Mouse (Mus musculus): ENCODE measurements around the gene Psmb8.

Psmb8 gene

GRCm38 (mm10) chr17:34215176-34215575 lies 17.7 kb downstream of the Psmb8 start:
- DNase-seq, result peak; percentile 80

- peak; percentile 85 for DNase-seq
Measured at GRCm38 (mm10) chr17:34217216-34217928, 19.9 kb downstream of the Psmb8 start.

- peak; percentile 71 for DNase-seq
Measured at GRCm38 (mm10) chr17:34217986-34218385, 20.5 kb downstream of the Psmb8 start.

- DNase-seq, result peak; percentile 99
Measured at GRCm38 (mm10) chr17:34218675-34219074, 21.2 kb downstream of the Psmb8 start.

DNA sequence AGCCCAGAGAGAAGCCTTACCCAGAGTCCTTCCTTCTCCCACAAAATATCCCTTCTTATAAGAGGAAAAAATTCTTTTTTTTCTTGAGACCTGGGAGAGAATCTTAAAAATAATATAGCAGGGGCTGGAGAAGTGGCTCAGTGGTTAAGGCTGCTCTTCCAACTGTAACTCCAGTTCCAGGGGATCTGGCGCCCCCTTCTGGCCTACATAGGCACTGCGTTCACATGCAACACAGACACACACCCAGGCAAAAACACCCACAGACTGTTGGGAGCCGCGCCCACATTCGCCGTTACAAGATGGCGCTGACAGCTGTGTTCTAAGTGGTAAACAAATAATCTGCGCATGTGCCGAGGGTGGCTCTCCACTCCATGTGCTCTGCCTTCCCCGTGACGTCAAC lies 21.6 kb downstream of the Psmb8 start:
- peak; percentile 92 for DNase-seq

GRCm38 (mm10) chr17:34219801-34220200 lies 22.3 kb downstream of the Psmb8 start:
- DNase-seq, result peak; percentile 85

GRCm38 (mm10) chr17:34220401-34220800 lies 22.9 kb downstream of the Psmb8 start:
- peak; percentile 93 for DNase-seq

GRCm38 (mm10) chr17:34224816-34225215 lies 27.3 kb downstream of the Psmb8 start:
- DNase-seq, result peak; percentile 54

DNA sequence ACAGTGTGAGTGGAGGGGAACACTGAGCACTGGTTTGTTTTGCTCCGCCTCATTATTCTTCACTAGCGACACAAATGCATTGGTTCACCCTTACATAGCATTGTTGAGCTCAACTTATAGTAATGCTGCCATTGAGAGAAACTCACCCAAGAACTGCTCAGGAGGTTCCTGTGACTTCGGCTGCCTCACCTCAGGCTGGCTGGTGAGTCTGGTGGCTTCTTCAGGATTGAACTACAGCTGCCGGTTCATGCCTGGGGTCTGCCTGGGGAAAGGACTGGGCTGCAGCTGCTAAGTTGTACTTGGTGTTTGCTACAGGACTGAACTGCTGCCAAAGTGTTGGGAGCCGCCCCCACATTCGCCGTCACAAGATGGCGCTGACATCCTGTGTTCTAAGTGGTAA lies 27.9 kb downstream of the Psmb8 start:
- DNase-seq, result peak; percentile 60

- DNase-seq, result peak; percentile 90
Measured at GRCm38 (mm10) chr17:34225911-34226310, 28.4 kb downstream of the Psmb8 start.

GRCm38 (mm10) chr17:34230971-34231370 lies 33.5 kb downstream of the Psmb8 start:
- peak; percentile 96 for DNase-seq

GRCm38 (mm10) chr17:34232021-34232420 lies 34.5 kb downstream of the Psmb8 start:
- DNase-seq, result peak; percentile 93

GRCm38 (mm10) chr17:34234926-34235325 lies 37.4 kb downstream of the Psmb8 start:
- DNase-seq, result peak; percentile 98

DNA sequence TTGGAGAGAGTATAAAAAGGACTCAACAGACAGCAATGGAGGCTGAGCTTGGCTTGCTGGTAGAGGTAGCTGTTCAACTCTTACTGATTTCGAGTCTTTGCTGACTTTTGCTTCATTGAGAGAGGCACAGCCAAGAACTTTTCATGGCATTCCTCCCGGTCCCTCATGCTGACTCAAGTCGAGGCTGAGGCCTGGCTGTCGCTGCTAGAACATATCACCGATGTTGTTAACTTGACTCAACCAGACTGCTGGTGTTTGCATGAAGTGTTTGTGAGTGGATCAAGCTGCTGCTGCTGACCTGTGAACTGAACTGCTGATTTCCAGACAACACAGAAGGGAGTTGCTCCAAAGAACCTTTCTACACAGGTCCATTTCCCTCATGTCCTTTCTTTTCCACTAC lies 39.2 kb downstream of the Psmb8 start:
- DNase-seq, result peak; percentile 88

DNA sequence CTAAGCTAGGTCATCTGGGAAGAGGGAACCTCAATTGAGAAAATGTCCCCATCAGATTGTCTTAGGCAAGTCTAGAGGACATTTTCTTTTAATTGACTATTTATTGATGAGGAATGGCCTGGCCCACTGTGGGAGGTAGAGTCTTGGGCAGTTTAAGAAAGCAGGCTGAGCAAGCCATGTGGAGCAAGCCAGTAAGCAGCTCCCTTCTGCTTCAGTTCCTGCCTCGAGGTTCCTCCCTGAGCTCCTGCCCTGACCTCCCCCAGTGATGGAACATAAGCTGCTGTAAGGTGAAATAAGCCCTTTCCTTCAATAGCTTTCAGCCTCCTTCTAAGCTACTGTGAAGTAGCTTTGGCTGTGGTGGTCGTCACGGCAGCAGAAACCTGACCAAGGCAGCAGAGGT lies 40.2 kb downstream of the Psmb8 start:
- peak; percentile 61 for DNase-seq

DNA sequence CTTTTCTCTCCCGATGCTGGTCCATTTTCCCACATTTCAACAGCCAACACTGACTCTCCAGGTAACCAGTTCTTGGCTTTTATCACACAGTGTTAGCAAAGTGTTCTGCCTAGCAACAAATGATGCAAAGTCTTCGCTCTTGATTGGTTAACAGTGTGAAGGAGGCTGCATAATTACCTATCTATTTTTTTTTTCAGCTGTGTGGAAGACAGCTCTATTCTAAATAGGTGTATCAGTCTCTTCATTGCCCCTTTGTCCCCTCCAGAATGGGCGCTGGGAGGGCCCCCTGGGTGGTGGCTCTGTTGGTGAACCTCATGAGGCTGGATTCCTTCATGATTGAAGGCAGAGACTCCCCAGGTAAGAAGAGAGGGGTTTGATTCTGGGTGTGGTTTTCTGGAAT lies 41.2 kb downstream of the Psmb8 start, which contains the start of gene H2-Ob:
Gene H2-Ob (plus strand): TSS at position 198 of the 400 bp plus-strand sequence.
- DNase-seq, result peak; percentile 94

- peak; percentile 90 for DNase-seq
Measured at GRCm38 (mm10) chr17:34239601-34240041, 42.1 kb downstream of the Psmb8 start.

DNA sequence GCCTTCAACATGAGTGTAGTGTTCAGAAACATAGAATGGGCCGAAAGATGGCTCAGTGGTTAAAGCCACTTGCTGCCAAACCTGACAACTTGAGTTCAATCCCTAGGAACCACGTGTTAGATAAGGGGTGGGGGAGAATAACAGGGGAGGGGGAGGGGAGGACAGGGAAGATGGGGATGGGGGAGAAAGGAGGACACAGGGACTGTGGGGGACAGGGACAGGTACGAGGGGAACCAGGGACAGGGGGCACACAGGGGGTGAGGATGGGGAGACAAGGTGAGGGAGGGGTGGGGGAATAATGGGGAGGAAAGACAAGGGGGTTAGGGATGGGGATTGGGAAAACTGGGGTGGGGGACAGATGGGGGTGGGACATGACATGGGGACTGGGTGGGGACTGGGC lies 42.8 kb downstream of the Psmb8 start:
- peak; percentile 82 for DNase-seq

DNA sequence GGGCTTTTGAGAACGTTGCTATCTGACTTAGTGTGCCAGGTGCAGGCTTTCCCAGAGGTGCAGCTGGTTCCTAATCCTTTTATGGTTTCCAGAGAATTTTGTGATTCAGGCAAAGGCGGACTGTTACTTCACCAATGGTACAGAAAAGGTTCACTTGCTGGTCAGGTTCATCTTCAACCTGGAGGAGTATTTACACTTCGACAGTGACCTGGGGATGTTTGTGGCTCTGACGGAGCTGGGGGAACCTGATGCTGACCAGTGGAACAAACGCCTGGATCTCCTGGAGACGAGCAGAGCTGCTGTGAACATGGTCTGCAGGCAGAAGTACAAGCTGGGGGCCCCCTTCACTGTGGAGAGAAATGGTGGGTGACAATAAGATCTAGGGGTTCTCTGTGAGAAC lies 43.4 kb downstream of the Psmb8 start:
- DNase-seq, result peak; percentile 66

- peak; percentile 51 for DNase-seq
Measured at GRCm38 (mm10) chr17:34244656-34245055, 47.1 kb downstream of the Psmb8 start.

- DNase-seq, result peak; percentile 55
Measured at GRCm38 (mm10) chr17:34247047-34247446, 49.5 kb downstream of the Psmb8 start.

DNA sequence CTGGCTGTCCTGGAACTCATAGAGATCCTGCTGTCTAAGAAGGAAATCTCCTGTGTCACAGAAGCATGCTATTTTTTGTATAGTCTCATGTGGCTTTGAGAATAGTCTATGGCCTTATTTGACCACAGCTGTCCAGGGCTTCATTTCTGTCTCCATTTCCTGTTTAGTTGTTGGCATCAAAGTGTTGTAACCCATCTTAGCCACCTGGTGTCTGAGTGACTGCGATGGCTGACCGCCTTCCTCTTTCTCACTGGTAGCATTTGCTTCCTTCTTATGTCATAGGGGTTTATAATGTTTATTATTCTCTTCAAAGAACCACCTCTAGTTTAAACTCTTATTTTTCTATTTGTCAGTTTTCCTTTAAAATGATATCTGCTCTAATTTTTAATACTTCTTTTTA lies 51.2 kb downstream of the Psmb8 start:
- DNase-seq, result peak; percentile 74

GRCm38 (mm10) chr17:34249361-34249760 lies 51.8 kb downstream of the Psmb8 start:
- DNase-seq, result peak; percentile 60

DNA sequence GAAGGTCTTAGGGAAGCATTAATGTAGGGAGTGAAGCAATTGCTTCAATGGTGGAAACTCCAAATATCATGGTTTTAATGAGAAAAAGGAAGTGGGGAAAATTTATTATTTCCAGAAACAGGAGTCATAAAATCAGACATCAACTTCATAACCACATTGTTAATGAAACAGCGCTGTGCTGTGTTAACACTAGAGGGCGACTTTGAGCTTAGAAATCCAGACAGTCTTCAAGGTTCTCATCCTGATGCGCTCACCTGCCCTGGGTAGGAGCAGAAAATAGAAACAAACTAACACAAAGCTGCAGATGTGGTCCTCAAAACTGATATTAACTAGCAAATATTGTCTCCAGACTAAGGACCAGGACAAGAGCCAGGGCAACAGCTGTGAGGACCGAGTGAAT lies 52.4 kb downstream of the Psmb8 start:
- DNase-seq, result peak; percentile 83
